Mouse (Mus musculus) right cerebral cortex, adult 18-20 months (tissue): Measurements from ENCODE around the gene Pilrb1.
"Not testable (repeated sequence)": the region's sequence is repeated elsewhere in the genome, so short reads cannot be mapped to it uniquely, and the experiment has no call there.

Source experiments
- DNase-seq: peaks from one replicate; pipeline ENCODE4 v3.0.0; 2022; ENCODE audit warnings: mixed read lengths

Gene Pilrb1

DNA sequence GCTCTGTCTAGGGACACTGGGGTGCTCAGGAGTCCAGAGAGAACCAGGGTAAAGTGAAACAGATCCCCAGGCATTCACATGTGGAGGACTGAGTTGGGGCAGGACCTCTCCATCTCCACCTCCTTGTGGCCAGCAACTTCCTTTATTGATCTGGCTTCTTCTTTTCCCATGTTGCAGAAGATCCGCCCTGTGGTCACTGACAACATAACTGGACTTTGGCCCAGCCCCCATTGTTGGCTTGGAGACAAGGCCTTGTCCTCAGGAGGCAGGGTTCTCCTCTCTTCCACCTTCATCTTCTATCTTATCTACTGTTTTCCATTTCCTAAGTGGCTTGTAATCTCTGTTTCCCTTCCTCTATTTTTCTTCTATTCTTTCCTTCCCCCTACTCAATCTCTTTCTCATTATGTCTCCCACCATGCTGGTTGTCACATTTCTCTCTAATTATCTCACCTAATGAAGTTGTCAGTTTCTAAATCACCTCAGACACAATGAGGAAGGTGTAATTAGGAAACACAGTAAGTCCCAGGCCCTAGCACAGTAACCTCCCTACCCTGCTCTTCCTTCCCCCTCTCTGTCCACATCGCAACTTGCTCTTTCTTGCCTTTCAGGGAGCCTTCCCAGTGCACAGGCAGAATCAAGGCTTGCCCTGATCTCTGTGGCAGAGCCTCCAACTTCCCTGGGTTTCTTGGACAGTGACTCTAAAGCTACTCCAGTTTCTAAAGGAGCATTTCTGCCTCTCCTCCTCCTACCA is at the start of gene Pilrb1:
Gene Pilrb1 (minus strand): TSS at position 147 of the 751 bp plus-strand sequence.
- DNase-seq = not testable (repeated sequence)

DNA sequence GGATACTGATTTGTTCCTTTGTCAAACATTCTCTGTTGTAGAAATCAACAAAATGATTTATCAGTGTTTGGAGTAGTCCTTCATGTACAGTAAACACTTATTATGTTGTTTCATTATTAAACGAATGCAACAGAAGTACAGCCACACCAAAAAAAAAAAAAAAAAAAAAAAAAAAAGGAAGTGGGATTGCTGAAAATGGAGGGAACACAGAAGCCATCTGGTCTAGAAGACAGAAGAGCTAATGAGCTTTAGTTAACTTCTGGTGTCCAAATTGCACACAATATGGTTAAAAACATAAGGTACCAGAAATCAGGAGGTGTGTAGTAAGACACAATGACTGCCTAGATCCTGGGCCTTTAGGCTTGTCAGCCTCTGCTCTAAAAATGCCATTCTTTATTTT is 39.9 kb upstream of the Pilrb1 start:
- DNase-seq = no peak

DNA sequence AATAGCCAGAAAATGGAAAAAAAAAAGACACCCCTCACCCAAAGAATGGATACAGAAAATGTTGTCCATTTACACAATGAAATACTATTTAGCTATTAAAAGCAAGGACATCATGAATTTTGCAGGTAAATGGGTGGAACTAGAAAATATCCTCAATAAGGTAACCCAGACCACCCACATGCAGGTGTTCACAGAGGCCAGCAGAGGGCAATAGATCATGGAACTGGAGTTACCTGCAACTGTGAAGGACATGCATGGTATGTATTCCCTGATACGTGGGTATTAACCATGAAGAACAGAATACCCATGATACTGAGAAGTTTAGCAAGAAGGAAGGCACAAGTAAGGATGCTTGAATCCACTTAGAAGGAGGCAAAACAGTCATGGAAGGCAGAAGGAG is 35.0 kb upstream of the Pilrb1 start:
- DNase-seq = no peak

DNA sequence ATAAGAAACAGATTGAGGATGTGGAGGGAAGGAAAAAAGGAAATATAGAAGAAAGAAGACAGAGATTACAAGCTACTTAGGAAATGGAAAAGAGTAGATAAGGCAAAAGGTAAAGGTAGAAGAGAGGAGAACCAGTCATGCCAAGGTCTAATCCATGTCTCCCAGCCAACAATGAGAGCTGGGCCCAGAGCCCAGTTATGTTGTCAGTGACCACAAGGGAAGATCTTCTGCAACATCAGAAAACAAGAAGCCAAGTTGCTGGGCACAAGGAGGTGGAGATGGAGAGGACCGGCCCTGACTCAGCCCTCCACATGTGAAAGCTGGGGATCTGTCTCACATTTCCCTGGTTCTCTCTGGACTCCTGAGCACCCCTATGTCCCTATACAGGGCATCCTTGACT is 29.8 kb upstream of the Pilrb1 start:
- no peak for DNase-seq

DNA sequence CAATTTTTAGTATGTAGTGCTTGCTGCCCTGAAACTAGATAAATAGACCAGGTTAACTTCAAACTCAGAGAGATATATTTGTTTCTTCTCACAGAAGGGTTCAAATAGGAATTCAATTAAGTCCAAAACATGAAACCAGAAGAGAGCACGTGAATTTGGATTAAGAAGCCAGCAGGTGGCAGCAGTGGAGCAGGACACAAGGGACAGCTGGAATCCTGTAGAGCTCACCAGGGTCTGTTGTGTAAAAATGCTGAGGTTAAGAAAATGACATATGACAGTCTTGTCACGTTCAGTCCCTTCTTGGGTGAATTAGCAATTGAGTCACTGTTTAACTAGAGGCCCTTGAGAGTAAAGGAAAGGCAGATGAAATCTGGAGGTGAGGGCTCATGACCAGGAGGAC is 28.0 kb upstream of the Pilrb1 start:
- peak; percentile 45 for DNase-seq

DNA sequence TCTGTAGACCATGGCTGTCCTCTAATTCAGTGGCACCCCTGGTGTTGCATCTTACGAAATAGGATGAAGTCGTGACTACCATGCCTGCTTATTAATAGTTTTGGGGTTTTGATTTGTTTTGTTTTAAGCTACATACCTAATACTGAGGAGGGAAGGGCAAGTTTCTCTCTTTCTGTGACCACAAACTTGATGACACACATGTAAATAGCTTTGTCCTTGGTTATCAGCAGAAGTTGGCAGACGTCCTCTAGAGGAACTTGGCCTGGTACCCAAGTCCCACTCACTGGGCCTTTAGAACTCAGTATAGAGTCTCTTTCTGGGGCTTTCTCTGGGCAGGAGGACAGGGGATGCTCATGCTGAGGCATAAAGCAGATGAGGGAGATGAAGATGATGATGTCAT is 25.4 kb upstream of the Pilrb1 start:
- no peak for DNase-seq

DNA sequence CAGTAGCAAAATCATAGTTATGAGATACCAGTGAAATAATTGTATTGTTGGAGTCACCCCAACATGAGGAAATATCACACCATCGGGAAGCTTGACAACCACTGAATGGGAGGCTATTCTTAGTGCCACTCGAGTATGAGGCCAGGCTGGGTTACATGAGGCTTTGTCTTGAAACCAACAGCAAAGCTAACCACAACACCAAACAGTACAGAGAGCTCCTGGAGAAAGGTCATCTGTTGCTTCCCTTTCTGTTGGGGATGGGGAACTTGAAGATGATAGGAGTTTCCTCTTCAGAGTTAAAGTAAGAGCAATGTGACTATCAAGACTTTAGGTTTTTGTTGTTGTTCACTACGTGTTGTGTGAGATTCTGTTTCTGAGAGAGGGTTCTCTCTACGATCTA is 25.0 kb upstream of the Pilrb1 start:
- no peak for DNase-seq

DNA sequence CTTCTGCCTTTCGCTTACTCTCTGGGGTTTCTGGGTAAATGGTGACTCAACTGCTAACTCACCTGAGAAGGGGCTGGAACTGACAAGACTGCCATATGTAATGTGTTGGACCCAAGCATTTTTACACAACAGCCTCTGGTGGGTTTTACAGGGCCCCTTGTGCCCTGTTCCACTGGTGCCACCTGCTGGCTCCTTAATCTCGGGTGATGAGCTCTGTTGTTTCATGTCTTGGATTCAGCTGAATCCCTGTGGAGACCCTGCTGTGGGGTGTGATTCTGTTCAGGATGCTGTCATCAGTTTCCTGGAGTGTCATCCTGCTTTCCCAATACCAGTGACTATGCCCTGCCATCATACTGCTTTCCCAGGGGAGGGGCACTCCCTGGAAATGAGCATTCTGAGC is 20.0 kb upstream of the Pilrb1 start:
- no peak for DNase-seq

DNA sequence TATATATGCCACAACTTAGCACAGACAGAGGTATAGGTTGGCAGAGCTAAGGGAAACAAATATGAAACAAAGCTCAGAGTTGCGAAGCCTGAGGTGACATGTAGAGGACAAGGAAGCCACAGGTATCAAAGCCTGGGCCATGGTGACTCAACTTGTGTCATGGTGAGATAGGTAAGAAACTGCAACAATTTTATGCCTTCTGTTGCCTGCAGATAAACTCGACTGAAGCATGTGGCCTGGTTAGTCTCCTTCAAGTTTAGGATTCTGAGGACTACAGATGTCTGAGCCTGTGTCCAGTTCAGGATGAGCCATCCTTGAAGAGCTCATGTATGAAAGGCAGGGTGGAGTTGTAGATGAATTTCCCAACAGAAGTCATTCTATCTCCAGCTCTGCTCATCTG is 17.1 kb upstream of the Pilrb1 start:
- no peak for DNase-seq

DNA sequence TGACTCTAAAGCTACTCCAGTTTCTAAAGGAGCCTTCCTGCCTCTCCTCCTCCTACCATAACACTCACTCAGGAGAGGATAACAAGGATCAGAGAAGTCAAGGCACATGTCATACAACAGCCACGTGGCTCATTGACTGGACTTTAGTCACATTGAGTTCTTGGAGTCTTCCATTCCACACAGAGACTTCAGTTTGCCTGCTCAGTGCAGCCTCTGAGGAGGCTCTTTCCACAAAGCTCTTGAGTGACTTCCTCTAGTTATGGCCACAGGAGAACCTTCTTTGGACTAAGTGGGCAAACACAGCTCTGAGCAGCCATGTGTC is 14.4 kb upstream of the Pilrb1 start:
- DNase-seq = not testable (repeated sequence)

DNA sequence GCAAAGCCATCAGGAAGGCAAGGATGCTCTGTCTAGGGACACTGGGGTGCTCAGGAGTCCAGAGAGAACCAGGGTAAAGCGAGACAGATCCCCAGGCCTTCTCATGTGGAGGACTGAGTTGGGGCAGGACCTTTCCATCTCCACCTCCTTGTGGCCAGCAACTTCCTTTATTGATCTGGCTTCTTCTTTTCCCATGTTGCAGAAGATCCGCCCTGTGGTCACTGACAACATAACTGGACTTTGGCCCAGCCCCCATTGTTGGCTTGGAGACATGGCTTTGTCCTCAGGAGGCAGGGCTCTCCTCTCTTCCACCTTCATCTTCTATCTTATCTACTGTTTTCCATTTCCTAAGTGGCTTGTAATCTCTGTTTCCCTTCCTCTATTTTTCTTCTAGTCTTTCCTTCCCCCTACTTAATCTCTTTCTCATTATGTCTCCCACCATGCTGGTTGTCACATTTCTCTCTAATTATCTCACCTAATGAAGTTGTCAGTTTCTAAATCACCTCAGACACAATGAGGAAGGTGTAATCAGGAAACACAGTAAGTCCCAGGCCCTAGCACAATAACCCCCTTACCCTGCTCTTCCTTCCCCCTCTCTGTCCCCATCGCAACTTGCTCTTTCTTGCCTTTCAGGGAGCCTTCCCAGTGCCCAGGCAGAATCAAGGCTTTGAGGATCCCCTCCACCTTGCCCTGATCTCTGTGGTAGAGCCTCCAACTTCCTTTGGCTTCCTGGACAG is 13.9 kb upstream of the Pilrb1 start, which contains the start of gene Pilrb2:
Gene Pilrb2 (minus strand): TSS at position 172 of the 737 bp plus-strand sequence.
- not testable (repeated sequence) for DNase-seq

DNA sequence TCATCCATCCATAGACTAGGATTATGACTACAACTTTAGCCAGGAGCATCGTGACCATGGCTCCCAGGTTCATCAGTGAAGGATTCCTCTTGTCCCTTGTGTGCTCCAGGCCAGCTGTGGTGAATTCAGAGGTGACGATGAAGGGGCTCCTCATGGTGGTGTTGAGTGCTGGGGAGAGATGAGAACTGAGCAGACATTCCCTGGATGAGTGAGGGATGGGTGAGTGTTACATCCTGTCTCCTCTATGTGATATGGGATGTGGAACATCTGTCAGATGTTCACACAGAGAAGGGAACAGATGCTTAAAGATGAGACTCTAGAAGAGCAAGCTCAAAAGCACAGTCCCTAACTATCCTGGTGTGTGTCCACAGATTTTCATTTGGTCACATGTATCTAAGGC is 10.7 kb upstream of the Pilrb1 start:
- DNase-seq = not testable (repeated sequence)

DNA sequence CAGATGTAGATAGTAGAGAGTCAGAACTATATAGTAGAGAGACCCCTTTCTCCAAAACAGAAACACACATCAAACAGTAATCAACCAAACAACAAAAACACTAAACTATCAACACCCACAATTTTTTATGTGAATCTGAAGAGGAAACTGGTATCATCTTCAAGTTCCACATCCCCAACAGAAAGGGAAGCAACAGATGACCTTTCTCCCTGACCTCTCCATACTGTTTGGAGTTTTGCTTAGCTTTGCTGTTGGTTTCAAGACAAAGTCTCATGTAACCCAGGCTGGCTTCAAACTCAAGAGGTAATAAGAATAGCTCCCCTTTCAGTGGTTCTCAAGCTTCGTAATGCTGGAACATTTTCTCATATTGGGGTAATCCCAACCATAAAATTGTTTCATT is 6.1 kb upstream of the Pilrb1 start:
- DNase-seq = not testable (repeated sequence)

DNA sequence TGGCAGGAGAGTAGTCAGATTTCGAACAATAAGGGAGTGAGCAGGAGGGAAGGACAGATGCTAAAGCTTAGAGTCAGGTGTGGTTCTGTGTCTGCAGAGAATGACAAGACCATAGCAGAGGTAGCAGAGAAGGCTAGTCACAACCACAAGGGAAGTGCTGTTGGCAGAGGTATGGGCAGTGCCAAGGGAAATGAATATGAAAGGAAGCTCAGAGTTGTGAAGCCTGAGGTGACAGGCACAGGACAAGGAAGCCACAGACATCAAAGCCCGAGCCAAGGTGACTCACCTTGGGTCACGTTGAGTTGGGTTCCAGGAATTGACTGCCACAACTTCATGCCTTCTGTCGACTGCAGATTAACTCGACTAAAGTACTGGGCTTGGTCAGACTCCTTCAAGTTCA is 1.0 kb downstream of the Pilrb1 start:
- DNase-seq = not testable (repeated sequence)

DNA sequence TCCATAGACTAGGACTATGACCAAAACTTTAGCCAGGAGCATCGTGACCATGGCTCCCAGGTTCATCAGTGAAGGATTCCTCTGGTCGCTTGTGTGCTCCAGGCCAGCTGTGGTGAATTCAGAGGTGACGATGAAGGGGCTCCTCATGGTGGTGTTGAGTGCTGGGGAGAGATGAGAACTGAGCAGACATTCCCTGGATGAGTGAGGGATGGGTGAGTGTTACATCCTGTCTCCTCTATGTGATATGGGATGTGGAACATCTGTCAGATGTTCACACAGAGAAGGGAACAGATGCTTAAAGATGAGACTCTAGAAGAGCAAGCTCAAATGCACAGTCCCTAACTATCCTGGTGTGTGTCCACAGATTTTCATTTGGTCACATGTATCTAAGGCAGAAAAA is 3.0 kb downstream of the Pilrb1 start:
- not testable (repeated sequence) for DNase-seq

DNA sequence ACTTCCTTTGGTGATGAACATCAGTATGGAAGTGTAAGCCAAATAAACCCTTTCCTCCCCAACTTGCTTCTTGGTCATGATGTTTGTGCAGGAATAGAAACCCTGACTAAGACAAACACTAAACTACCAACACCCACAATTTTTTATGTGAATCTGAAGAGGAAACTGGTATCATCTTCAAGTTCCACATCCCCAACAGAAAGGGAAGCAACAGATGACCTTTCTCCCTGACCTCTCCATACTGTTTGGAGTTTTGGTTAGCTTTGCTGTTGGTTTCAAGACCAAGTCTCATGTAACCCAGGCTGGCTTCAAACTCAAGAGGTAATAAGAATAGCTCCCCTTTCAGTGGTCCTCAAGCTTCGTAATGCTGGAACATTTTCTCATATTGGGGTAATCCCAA is 7.6 kb downstream of the Pilrb1 start:
- not testable (repeated sequence) for DNase-seq

DNA sequence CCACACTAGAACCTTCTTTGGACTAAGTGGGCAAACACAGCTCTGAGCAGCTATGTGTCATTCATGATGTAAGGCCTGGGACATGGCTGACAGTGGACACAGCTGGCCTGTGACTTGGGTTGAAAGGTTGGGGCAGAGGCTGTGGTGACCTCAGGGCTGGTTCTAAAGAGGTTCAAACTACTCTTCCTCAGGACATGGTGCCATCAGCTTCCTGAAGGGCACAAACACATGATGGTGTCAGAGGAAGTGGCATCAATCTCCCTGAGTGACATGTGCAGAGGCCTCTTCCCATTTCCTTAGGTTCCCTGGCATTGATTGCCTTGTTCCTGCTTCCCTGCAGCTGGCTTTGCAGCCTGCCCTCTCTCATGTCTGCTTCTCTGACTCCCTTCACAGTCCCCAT is 20.8 kb downstream of the Pilrb1 start:
- DNase-seq = not testable (repeated sequence)

DNA sequence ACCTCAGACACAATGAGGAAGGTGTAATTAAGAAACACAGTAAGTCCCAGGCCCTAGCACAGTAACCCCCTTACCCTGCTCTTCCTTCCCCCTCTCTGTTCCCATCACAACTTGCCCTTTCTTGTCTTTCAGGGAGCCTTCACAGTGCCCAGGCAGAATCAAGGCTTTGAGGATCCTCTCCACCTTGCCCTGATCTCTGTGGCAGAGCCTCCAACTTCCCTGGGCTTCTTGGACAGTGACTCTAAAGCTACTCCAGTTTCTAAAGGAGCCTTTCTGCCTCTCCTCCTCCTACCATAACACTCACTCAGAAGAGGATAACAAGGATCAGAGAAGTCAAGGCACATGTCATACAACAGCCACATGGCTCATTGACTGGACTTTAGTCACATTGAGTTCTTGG is 21.3 kb downstream of the Pilrb1 start:
- no peak for DNase-seq

DNA sequence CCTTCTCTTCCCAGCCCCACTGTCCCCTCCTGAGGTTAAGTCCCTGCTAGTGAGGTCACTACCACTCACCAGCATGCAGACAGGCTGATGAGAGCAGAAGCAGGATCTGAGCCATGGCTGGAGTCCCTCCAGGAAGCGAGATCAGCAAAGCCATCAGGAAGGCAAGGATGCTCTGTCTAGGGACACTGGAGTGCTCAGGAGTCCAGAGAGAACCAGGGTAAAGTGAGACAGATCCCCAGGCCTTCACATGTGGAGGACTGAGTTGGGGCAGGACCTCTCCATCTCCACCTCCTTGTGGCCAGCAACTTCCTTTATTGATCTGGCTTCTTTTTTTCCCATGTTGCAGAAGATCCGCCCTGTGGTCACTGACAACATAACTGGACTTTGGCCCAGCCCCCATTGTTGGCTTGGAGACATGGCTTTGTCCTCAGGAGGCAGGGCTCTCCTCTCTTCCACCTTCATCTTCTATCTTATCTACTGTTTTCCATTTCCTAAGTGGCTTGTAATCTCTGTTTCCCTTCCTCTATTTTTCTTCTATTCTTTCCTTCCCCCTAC is 21.9 kb downstream of the Pilrb1 start, which contains the start of gene Pilra:
Gene Pilra (minus strand): TSS at position 316 of the 555 bp plus-strand sequence.
- DNase-seq = not testable (repeated sequence)

DNA sequence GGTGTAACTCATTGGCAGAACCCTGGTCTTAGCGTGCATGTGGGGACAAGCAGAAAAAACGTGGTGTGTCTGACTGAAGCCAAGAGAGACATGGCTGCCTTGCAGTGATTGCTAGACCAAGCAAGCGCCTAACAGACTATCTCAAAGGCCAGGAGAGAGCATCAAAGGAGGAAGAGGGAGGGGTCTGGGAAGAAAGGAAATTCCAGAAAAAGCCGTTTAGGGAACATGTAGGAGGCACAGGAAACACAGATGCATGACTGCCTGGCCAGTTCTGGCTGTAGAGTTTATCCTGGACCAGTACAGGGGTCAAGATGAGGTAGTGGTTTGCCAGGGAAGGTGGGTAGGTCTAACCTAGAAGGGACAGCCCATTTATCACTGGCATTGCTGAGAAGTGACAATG is 24.4 kb downstream of the Pilrb1 start:
- DNase-seq = no peak

DNA sequence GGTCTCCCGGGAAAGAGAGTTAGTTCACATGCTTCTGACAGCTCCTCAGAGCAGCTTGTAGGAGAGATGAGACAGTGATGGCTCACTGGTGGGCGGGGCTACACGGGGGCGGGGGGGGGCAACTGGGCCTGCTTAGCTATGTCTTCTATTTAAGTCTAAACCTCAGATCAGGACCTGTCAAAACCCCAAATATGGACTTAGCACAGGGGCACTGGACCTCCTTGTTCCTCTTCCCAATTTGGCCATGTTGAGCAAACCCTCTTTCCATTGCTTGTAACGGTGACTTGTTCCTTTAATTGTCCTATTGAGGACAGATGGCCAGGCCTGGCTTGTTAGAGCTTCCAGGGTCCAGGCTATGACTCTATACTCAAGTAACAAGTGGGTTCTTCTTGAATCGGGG is 26.4 kb downstream of the Pilrb1 start:
- no peak for DNase-seq

DNA sequence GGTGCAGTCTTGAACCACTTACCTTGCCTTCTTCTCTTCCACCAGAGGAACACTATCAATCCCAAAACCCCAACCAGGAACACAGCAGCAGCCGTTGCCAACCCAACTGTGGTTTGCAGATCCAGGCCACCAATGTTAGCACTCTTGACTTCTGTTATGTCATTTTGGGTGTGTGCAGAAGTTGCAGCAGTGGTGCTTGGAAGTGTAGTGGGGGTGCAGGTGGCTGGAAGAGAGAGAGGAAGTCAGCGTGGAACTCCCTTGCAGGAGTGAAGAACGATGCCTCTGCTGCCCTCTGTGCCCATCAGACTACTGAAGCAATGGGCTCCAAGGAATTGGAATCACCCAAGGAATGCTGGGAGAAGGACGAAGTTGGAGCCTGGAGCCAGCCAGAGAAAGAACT is 26.8 kb downstream of the Pilrb1 start:
- no peak for DNase-seq

DNA sequence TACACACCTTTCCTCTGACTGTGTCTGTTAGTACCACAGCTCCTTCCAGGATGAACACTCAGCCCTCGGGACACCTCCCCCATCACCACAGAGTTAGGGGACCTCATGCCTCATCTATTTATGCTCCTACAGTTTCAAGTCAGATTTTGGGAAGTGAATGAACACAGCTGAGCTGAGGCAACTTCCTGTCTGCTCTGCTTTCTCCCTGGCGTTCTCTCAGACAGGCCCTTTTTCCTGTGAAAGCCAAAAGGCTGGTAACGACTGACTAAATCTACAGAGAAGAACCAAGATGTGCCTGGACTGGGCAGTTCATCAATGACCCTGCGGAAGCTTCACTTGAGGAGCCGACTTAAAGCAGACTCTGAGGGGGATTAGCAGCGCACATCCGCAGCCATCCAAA is 27.7 kb downstream of the Pilrb1 start:
- DNase-seq = no peak

DNA sequence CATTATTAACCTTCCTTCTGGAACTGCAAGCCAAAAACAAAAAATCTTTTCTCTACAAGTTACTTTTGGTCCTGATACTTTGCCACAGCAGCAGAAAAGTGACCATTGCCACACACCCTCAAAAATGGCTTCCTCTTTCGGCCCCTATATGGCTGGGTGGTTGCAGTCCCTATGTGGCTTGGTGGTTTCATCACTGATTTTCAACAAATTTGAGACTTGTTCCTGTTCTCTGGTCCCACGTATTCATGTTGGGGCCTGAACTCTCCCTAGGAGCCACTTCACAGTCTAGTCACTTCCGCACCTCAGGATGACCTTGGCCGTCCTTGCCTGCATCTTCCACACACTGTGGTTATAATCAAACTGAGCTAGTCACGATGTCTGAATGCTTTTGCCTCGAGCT is 29.2 kb downstream of the Pilrb1 start:
- no peak for DNase-seq
